Mouse (Mus musculus) kidney, postnatal 4 days (tissue): ENCODE measurements around the gene Pde12.

Experiments used
- DNase-seq, 2 experiments: peaks; one replicate each; pipeline ENCODE4 v3.0.0; 2021; ENCODE audit warnings: mixed read lengths in 2 of 2

The Pde12 gene

DNA sequence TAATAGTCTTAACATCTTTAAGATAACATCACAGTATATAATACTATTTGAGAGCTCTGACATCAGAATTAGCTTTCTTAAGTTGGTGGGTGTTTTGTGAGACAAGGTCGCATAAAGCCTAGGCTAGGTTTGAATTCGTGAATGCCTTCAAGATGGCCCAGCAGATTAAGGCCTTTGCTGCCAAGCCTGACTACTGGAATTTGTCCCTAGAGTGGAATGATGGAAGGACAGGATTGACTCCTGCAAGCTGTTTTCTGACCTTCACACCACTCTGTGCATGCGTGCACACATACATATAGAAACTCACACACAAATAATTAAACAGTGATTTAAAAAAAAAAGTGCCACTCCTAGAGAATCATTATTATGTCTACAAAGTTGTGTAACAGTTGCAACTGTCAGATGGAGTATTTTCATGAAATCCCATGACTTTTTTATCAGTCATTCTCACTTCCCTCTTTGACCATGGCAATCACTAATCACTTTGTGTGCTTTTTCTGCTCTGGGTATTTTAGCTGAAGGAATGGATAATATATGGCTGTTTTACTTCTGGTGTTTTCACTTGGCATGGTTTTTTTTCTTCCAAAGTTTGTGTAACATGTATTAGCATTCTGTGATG, 26.6 kb downstream of the Pde12 start:
- no peak for DNase-seq

DNA sequence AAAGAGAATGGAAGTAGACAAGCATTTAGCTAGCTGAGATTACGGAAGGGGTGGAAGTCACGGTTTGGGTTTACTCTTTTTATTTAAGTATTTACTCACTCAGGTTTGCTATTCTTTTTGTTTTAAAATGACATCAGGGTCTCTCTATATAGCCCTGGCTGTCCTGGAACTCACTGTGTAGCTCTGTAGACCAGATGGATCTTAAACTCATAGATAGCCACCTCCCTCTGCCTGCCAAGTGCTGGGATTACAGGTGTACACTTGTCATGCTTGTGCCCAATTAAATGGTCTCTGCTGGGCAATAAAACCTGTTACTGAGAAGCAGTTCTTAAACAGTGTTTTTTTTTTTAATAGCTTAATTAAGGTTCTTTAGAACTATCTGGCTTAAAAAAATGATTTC, 29.7 kb downstream of the Pde12 start:
- DNase-seq, result peak; percentile 10 to 48

DNA sequence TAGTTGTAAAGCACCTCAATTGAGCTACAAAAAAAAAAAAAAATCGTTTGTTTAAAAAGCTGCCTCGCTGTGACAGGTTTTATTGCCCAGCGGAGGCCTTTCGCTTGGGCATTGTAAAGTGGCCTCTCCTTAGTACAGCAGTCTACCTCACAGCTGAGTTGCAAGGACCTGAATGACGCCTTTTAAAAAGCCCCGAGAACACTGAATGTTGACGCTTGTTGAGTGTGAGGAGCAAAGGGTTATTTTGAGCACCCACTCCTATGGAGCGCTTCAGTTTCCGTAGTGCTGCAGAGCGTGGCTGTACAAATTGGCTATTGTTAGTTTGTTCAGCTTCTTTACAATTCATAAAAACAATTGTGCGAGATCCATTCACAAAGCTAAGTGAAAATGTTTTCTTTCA, 30.4 kb downstream of the Pde12 start:
- peak; percentile 3 to 23 for DNase-seq

DNA sequence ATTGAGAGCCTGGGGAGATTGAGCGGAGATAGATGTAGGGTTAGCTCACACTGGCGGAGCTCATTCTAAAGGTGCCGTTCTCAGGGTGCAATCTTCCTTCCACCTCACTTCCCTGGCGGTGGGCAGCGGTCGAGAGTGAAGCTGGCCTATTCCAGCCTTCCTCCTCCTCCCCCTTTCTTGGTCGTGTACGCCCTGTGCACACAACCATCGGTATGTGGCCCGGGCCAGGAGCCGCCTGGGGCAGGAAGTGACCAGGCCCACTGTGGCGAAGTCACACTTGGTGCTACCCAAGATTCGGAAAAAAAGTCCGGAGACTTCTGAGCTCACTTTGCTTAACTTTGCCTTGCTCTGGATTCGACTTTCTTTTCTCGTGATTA, 31.0 kb downstream of the Pde12 start:
- DNase-seq, result peak; percentile 72 to 84

DNA sequence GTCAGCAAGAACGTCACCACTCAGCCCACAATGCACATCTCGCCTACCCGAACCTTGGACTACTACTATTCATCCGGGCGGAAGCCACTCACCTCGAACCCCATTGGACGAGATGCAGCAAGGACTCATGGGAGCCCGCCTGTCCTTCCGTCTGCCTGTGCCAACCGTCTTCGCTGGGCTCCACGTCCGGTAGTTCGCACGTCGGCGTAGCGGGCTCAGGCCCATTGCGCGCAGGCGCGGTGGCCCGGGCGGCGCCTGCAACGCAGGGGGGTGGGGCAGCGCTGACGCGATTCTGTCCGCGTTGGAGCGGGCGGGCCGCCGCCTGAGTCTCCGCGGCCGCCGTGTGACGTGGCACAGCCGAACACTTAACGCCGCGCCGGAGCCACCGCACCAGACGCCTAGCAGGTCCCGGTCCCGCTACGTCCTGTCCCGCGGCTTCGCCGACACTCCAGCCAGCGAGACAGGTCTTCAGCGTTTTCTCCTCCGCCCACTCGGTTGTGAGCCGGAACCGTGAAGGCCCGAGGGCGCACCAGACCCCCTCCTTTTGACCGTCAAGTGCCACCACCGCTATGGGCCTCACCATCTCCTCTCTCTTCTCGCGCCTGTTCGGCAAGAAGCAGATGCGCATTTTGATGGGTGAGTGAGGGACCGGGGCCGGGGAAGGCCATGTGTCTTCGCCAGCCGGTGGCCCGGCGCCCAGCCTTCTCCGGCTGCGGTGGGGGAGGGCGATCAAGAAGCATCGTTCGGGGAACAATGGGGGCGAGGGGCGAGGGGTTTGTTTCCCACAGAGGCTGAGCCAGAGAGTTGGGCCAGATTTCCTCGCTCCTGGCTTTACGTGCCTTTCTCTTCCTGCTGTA, 31.6 kb downstream of the Pde12 start, which contains the start of gene Arf4:
Gene Arf4 (plus strand): TSS at position 224 of the 857 bp plus-strand sequence.
- DNase-seq, result peak; percentile 97 to 99

DNA sequence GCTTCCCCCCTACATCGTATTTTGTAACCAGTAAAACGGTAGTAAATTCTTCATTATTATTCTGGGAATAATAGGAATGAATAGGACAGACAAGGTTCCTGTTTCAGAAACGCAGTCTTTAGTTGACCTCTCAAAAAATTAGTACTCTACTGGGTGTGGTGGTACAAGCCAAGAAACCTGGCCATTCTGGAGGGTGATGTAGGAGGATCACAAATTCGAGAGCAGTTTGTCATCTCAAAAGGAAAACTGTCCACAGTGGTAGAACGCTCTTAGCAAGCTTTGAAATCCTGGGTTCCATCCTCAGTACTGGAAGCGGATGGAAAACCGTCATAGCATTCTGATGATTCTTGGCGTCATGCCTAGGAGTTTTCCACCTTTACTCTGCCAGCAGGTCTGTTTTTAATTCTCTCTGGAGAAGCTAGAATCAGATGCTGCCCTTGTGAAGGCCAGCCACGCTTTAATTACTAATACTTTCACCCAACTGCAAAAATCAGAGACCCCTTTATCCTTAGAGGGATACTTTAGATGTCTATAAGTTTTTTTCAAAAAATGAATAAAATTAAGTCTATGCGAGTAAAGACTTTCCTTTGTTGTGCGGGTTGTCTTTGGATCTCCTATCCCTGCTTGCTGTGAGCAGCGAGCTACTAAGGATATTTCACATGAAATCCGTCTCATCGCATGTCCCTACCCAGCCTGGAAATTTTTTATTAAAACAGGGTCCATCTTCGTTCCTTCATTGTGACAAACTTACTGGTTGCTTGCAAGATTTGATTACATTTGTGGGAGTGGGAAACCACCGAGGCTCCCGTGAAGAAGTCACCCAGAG, 32.4 kb downstream of the Pde12 start:
- peak; percentile 8 to 39 for DNase-seq

DNA sequence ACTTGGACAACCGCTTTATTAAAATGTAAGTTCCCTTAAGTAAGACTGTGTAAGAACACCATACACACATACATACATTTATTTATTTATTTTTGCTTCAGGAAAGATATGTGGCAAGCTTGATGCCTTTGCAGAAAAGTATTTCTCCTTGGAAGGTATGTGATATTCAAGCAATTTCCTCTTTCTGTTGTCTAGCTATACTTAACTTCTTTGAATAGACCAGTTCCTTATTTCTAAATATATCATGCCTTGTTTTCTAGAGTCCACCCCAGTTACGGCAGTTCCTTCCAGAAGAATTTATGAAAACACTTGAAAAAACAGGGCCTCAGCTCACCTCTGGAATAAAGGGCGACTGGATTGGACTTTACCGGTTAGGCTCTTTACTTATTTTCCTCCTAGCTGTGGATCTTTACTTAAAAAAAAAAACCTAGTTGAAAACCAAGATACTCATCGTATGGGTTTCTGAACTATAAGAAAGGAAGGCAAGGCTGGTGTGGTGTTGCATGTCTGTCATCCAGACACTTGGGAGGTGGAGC, 43.0 kb downstream of the Pde12 start:
- DNase-seq, result no peak

DNA sequence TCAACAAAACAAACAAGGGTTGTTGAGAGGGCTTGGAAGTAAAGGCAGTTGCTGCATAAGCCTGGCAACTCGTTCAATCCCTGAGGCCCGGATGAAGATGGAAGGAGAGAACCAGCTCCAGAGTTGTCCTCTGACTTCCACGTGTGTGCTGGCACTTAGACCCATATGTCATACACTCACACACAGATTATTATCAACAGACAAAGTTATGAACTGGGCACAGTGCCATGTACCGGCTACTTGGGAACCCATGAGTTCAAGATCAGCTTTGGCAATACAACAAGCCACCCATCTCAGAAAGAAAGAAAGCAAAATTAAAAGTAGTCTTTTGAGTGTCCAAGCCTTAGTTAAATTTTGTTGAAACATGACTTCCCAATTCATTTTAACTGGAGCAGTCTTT, 44.4 kb downstream of the Pde12 start:
- no peak for DNase-seq

DNA sequence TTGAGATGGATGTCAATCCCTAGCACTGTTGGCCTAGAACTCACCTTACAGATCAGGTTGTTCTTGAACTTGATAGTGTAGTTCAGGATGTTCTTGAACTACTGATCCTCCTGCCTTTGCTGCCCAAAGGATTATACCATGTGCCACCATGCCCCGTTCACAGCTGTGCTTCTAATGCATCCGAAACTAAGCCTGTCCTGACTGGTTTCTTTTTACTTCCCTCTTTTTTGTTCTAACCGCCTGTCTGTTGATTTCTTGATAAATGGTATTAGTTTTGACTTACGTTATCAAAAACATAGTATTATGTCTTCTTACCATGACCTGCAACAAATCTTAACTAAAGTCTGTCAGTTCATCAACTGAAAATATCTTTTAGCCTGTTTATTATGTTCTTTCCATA, 59.0 kb downstream of the Pde12 start:
- DNase-seq, result no peak
